Mouse (Mus musculus): ENCODE data around the gene Celsr1.

GRCm38 (mm10) chr15:86080408-86080807, 46.8 kb upstream of the Celsr1 start:
- TF ChIP-seq CTCF (IDR thresholded peaks at IDR 0.05; ENCODE audit: extremely low read depth, insufficient read length, insufficient replicate concordance, low read depth, low read length) (no peak), POLR2A (IDR thresholded peaks at IDR 0.05; ENCODE audit: low read depth, low read length) (no peak)
